Mouse (Mus musculus): Measurements from ENCODE around the gene Map4k3.

Gene Map4k3

DNA sequence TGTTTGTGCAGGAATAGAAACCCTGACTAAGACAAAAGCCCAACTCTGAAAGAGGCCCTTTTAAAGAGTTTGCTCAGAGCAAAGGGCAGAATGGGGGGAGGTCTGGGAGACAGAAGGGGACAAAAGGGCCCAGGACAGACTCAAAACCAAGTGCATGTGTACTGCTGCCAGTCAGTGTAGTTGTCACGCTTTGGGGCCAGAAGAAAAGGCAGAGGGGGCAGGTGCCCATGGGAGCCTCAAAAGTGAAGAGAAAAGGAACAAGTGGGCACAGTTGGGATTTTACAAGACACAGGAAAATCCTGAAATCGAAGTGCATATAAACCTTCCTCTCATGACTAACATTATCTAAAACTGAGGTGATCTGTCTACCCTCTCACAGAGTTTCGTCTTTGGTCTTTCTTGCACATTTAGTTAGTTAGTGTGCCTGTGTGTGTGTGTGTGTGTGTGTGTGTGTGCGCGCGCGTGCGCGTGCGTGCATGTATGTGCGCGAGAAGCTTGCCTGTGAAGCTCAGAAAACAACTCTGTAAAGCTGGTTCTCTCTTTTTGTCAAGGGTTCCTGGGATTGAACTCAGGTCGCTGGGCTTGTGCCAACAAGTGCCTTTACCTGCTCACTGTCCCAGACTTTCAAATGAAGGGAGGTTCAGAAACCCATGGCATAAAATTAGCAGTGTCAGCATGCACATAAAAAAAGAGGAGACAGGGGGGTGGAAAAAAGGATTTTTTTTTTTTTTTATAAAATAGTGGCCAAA, 155.9 kb downstream of the Map4k3 start:
- in situ Hi-C loops (cut with MboI, MseI) = no loop called here

DNA sequence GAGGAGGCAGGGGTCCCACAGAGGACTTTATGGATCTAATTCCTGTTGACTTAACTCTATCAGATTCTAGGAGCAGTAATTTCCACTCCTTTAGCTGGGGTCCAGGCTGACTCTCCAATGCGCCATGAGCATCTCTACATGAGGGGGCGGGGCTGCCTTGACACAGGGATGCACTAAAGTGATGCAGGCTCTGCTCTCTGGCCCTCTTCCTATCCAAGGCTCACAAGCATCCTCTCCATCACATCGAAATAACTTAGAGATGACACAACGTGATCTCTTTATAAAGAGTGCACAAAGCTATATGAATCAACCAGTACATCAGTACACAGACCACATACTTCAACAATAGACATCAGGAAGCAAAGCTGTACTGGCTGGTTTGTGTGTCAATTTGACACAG, 156.8 kb downstream of the Map4k3 start:
- in situ Hi-C loops (cut with MboI, MseI) = no loop called here

DNA sequence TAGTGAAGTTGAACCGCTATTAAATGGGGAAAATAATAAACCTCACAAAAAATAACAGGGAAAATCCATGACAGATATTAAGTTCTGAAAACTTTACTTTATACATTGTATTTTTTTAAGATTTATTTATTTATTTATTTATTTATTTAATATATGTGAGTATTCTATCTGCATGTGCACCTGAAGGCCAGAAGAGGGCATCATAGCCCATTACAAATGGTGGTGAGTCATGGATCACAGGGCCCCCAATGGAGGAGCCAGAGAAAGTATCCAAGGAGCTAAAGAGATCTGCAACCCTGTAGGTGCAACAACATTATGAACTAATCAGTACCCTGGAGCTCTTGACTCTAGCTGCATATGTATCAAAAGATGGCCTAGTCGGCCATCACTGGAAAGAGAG, 158.6 kb downstream of the Map4k3 start:
- in situ Hi-C loops (cut with MboI, MseI) = loop anchor here (10.0 kb wide), 2 partner anchors 195 to 275 kb away; partner anchors contain the start of genes Dhx57 (in 1 of the 2), Gm10190 (in 1 of the 2) and Morn2 (in 1 of the 2)

DNA sequence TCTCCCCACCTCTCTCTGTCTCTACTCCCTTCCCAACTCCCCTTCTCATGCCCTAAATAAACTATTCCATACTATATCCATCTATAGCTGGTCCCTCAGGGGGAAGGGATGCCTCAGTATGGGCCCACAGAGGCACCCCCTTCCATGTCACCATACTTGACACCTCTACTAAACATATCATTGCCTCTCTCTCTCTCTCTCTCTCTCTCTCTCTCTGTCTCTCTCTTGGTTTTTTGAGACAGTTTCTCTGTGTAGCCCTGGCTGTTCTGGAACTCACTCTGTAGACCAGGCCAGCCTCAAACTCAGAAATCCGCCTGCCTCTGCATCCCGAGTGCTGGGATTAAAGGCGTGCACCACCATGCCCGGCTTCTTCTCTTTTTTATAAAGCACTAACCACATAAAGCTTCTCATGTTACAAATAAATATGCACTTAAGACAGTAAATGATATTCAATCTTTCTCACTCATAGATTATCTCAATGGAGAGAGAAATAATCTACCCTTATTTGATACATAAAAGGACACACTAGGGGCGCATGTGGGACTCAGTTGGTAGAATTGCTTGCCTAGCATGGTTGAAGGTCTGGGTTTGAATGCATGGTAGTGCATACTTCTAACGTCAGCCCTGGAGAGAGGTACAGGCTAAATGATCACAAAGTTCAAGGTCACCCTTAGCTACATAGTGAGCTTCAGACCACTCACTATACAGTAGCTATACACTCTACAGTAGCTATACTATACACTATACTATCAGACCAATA, 159.3 kb downstream of the Map4k3 start:
- in situ Hi-C loops (cut with MboI, MseI) = loop anchor here (10.0 kb wide), 2 partner anchors 194 to 274 kb away; partner anchors contain the start of genes Dhx57 (in 1 of the 2), Gm10190 (in 1 of the 2) and Morn2 (in 1 of the 2)

DNA sequence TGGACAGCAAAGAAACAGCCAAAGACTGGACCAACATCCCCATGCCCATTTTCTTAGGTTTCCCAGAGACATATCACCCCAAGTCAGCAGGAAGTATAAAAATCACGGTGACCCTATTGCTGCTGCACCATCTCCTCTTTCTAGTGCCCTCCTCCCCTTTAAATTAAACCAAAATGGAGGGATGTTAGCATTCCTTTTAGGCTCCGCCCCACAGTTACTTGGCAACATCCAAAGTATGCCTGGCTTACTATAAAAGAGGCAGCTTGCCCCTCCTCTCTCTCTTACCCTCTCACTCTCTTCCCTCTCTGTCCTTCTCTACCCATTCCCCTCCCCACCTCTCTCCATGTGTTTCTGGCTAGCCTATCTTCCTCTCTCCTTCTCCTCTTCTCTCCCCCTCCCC, 159.8 kb downstream of the Map4k3 start:
- in situ Hi-C loops (cut with MboI, MseI) = loop anchor here (10.0 kb wide), 2 partner anchors 194 to 274 kb away; partner anchors contain the start of genes Dhx57 (in 1 of the 2), Gm10190 (in 1 of the 2) and Morn2 (in 1 of the 2)

DNA sequence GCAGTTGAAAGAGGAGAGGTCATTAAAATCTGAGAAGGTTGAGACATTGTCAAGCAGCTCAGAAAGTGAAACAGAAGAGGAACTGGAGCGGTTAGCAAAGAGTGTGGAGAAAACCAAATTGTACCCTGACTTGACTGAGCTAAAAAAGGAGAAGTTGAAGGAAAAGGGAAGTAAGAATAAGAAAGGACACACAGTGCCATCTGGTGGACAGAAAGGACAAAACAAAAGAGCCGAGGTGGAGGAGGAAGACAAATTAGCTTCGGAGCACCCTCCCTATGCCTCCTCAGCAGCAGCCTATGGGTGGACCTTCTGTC, 163.7 kb downstream of the Map4k3 start:
- in situ Hi-C loops (cut with MboI, MseI) = loop anchor here (10.0 kb wide), 2 partner anchors 190 to 270 kb away; partner anchors contain the start of genes Dhx57 (in 1 of the 2), Gm10190 (in 1 of the 2) and Morn2 (in 1 of the 2)

DNA sequence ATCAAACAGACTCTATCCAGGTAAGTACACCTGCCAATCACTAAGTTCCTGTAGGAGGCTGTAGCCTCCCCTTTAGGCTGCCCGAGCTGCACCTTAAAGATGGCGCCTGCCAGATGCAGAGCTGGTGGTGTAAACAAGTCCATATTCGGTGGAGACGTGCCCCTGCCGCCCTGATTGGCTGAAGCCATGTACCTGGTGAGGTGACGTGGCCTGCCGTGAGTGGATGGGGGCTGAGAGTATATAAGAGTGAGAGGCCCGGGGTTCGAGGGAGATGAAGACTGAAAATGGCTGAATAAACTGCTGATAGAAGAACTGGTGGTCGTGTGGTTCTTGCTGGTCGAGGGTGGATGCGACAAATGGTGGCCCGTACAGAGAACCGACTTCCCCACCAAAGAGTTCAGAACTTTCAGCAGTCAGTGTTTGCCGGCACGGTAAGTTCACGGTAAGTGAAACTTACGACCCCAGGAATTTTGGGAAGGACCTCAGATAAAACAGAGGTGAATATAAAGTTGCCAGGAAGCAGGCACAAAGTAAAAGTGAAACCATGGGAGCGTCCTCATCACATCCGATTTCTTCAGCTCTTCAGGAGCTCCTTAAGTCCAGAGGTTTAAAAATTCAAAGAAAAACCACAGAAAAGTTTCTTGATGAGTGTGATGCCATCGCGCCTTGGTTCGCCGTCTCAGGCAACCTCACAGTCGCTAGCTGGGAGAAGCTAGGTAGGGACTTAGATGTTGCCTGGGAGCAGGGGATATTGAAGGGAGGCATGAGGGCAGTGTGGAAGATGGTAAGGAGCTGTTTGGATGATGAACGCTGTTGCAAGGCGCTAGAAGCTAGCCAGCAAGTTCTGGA, 164.3 kb downstream of the Map4k3 start:
- in situ Hi-C loops (cut with MboI, MseI) = loop anchor here (10.0 kb wide), 2 partner anchors 189 to 269 kb away; partner anchors contain the start of genes Dhx57 (in 1 of the 2), Gm10190 (in 1 of the 2) and Morn2 (in 1 of the 2)

DNA sequence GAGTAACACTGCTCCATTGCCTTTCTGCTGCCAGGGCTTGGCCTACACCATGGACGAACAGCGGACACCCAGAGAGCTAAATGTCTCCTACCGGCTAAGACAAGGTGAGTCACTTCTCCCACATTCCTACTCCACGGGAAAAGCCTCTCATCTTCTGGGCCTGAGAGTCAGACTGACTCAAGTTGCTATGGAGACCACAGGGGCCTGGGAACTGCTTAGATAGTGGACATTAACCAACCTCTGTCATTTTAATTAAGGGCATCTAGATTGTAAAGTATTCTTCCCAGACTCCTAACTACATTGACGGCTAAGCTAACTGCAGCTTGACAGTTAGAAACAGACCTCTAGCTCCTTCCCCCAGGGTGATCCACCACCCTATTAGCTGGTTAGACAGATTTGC, 165.5 kb downstream of the Map4k3 start:
- in situ Hi-C loops (cut with MboI, MseI) = loop anchor here (10.0 kb wide), 2 partner anchors 188 to 268 kb away; partner anchors contain the start of genes Dhx57 (in 1 of the 2), Gm10190 (in 1 of the 2) and Morn2 (in 1 of the 2)

DNA sequence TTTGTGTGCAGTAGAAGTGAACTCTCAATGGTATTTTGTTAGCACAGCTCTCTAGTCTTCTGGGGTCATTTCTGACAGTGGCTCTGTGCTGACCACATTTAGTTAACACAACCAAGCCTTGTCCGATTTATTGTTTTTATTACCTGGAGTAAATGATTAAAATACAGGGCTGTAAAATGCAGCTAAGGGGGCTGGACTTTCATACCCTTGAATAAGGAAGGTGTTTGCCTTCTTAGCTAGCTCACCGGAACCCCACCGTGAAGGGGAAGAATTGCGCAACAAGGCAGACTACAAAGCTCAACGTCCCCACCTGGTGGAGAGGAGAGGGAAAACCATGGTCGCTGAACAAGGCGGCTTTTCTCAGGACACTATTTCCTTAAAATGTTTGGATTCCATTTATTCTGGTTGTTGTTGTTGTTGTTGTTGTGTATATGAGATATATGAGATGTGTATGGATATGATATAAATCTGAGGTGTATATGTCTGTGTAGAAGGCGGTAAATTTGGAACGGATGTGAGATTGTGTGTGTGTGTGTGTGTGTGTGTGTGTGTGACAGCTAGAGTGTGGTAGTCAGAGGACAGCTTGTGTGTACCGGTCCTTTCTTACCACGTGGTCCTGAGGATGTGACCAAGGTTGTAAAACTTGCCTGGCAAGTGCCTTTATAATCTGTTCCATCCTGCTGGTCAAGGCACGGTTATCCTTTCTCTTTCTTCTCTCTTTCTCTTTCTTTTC, 167.4 kb downstream of the Map4k3 start:
- in situ Hi-C loops (cut with MboI, MseI) = loop anchor here (10.0 kb wide), 2 partner anchors 186 to 266 kb away; partner anchors contain the start of genes Dhx57 (in 1 of the 2), Gm10190 (in 1 of the 2) and Morn2 (in 1 of the 2)

DNA sequence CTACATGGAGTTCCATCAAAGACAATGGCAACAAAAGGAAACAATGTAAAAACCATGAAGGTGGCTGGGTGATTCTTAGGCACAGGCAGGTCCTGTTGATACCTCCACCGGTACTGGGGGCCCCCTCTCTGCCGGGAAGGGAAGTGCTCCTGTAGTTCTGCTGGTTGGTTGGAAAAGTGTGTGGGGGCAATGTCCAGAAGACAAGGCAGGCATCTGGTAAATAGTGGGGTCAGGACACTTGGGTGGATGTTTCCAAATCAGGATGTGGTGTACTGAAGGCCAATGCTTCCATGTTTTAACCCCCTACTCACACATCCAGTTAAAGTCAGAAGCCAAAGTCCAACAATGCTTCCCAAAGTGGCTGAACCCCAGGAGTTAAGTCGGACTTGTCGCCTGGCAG, 168.5 kb downstream of the Map4k3 start:
- in situ Hi-C loops (cut with MboI, MseI) = loop anchor here (5.0 to 10.0 kb wide), 4 partner anchors 185 to 335 kb away; partner anchors contain the start of genes Arhgef33 (in 1 of the 2), Dhx57 (in 1 of the 2), Gemin6 (in 1 of the 2) and Gm10190 (in 1 of the 2)

DNA sequence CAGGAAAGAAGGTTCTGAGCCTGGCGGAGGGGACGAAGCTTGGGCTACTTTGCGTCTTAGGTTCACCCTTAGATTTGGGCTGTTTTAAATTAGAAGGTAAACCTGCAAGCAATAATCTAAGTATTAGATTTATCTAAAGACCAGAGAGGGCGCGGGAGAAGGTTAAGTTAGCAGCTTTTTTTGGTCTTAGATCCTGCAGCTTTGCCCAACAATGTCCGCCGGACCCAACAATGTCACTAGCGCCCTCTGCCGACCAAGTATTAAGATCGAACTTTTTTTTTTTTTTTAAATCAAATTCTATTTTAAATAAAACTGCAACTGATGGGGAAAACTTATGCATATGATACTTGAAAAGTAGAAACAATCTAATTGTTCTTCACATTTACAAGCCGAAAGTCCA, 169.2 kb downstream of the Map4k3 start:
- in situ Hi-C loops (cut with MboI, MseI) = loop anchor here in 1 of 2 experiments (5.0 to 10.0 kb wide), 2 partner anchors 252 to 334 kb away; partner anchors contain the start of genes Arhgef33 and Gemin6

DNA sequence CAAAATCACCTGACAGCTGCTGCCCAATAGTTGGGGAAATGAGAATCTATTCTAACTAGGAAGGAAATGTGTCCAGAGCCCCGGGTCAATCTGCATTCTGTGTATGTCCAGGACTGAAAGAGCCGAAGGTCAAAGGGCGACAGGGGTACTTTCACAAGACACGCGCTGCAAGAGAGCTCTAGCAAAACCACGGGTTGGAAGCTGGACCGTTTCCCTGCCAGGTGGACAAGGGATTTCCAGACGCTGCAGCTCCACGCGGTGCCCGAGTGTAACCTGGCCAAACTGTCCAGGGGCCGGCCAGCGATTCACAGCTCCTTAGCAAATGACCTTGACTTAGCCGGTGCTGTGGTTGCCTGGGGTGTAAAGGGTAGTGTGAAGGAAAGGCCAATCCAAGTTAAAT, 169.7 kb downstream of the Map4k3 start:
- in situ Hi-C loops (cut with MboI, MseI) = loop anchor here in 1 of 2 experiments (5.0 to 10.0 kb wide), 2 partner anchors 251 to 334 kb away; partner anchors contain the start of genes Arhgef33 and Gemin6

DNA sequence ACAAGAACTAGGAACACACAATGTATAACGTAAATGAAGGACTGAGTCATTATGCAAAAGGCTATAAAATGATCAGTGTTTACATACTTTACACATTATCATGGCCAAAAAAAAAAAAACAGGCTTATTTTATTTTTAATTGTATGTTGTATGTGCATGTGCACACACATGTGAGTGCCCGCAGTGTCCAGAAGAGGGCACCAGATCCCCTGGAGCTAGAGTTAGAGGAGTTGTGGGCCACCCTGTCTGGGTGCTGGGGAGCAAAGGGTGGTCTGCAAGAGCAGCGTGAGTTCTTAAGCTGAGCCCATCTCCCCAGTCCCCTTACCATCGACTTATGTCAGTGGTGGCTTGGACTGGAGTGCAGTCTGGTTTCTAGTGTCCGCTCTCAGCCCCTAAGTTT, 170.8 kb downstream of the Map4k3 start:
- in situ Hi-C loops (cut with MboI, MseI) = loop anchor here in 1 of 2 experiments (5.0 to 10.0 kb wide), 2 partner anchors 250 to 333 kb away; partner anchors contain the start of genes Arhgef33 and Gemin6

DNA sequence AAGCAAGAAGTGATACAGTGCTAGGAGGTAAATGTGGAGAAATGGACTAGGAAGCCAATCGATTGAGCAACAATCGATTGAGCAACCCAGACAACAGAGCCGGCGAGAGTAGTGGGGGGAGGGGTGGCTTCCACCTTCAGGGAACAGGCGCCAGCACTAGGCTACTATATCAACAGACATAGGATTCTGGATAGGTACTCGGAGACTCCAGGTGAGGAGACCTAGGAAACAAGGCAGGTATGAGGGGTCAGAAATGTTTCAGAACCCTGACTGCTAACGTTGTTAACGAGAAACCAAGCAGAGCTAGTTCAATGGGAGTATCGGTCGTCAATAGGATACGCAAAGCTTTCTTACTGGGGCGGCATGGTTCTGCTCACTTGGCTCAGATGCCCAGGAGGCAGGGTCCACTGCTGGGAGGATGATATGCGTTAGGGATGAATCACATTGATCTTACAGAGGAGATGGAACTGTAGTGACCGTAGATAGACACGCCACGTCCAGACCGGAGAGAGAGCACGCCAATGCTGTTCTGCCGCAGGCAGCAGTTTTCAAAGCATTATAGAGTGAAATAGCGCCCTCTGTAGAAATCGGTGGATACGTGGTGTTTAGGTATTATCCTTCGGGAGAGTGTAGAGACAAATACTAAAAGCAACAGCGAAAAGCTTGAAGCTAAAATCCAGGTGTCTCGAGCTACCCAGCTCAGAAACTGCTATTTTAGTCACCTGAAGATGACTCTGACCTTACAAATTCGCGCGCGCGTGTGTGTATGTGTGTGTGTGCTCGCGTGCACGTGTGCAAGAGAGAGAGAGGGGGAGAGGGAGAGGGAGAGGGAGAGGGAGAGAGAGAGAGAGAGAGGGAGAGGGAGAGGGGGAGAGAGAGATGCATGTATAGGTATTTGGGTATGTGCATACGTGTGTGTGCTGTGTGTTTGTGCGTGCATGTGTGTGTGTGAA, 174.7 kb downstream of the Map4k3 start:
- in situ Hi-C loops (cut with MboI, MseI) = loop anchor here (5.0 to 10.0 kb wide), 2 partner anchors 71 to 329 kb away; partner anchors contain the start of genes Sos1 (in 2 of the 2) and Gemin6 (in 1 of the 2)

DNA sequence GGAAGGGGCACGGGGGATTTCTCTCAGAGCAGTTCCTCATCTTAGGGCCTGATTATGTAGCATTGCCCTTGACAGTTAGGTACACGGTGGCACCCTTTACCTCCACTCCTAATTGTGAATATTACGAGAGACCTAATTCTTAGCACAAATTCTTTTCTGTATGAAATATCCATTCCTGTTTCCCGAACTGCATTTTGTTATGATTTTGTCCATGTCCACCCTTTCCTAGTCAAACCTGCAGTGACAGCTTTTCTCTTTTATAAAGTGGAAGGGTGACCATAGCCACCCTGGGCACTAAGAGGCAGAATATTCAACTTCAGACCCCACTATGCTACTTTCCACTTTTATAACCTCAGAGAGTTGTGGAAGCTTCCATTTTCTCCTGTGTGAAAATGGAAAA, 175.6 kb downstream of the Map4k3 start:
- in situ Hi-C loops (cut with MboI, MseI) = loop anchor here (5.0 to 10.0 kb wide), 2 partner anchors 70 to 328 kb away; partner anchors contain the start of genes Sos1 (in 2 of the 2) and Gemin6 (in 1 of the 2)

DNA sequence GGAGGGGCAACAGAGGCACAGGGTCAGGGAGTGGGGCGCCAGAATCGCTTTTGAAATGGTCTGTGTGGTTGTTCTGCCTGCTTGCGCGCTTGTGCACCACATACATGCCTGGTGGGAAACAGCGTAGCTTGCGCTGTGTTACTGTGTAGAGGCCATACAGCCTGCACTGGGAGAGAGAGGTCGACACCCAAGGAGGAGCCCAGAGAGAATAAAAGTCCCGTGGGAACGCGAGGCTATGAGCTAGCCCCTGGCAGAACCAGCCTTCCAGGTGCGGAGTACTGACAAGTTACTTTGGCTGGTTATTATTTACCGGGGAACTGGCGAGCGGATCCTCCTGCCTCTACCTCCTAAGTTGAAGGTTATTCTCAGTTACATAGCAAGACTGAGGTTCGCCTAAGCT, 177.3 kb downstream of the Map4k3 start:
- in situ Hi-C loops (cut with MboI, MseI) = loop anchor here (5.0 to 10.0 kb wide), 2 partner anchors 69 to 326 kb away; partner anchors contain the start of genes Sos1 (in 2 of the 2) and Gemin6 (in 1 of the 2)

DNA sequence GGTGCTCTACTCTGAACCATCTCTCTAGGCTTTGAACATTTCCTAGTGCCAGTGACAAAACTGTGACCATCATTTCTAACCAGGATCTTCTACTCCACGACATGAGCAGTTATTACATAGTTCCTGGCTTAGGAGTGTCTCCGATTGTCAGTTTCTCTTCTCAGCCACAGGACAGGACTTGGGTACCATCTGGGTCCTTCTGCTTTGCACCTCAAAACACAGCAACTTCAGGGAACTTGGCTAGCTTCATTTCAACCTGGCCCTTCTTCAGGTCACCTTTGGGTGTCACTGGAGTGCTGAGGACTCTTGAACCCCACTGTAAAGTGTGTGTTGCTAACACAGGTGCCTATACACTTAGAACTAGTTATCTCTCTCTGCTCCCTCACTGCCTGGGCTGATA, 181.4 kb downstream of the Map4k3 start:
- in situ Hi-C loops (cut with MboI, MseI) = no loop called here

DNA sequence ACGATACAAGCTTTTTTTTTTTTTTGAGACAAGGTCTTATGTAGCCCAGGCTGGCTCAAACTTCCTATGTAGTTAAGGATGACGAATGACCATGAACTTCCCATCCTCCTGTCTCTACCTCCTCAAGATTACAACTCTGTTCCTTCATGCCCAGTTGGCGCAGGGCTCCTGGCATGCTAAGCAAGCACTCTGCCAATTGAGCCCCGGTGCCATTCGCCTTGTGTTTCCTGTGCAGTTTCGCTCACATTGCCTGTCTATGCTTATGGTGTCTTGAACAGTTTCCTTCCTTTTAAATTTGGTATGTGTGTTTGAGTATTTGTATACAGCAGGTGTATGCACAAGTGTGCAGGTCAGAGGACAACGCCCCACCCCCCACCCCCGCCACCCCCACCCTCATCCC, 182.1 kb downstream of the Map4k3 start:
- in situ Hi-C loops (cut with MboI, MseI) = no loop called here
